In the genomic region with DNA sequence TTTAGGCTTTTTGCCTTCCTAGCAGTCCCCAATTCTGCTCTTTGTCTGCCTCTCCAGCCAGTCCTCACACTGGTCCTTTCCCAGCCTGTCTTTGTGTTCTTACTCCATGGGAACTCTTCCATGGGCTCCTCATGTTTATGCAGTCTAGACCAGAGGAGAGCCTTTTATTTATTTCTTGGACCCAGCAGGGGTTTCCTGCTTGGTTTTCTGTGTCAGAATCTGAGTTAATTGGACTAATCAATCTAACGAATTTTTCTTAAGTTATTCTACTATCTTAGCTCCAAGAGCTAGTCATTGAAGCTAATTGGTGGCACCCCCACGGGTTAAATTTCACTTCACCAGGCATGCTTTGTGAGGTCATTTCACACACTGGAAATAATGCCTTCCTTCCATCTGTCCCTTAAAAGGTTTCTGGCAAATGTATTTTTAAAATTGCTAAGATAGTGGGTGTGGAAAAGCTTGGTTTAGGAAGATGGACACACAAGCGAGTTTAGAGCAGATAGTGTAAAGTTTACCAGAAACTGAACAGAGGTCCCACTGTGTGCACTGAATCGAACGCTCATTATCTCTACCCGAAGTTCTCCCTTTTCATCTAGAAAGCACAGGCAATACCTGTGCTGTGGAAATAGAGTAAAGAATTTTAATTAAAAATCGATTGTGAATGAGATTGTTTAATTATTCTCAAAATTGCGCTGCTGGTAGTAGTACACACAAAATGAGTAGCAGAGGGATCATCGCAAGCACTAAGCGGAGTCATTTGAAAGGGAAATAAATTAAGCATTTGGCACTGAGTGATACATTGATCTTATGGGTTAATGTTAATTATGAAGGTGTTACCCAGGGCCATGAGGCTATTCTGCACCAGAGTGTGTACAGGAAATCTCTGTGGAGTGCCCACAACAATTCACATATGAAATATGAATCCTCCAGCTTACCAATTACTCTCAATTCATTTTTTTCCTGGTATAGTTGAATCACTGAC, we compare ENCODE assay signal across 9 mouse cellular contexts.
DNase-seq lines count a peak whose midpoint lies in the region; ATAC-seq lines count a peak whose summit lies in the region.
"Had no signal": no experiment of that assay in that cellular context is flagged by ENCODE, and none has a peak within 500 bp of the region (broad histone marks: within the 10 kb centered on the region; RNA-seq: fewer than 3 reads in every experiment).

No protein-coding gene starts in this region.

- peak; percentile 29 to 46 for DNase-seq in right cerebral cortex, postnatal 10 days (ENCODE audit: low spot score in 2 of 2)
- no peak for DNase-seq in right cerebral cortex, postnatal 14 days
- DNase-seq in hindbrain, embryonic 10.5 days (ENCODE audit: low spot score): peak; percentile 7
- DNase-seq in midbrain, embryonic 14.5 days: peak; percentile 44
- no peak for DNase-seq in gastrocnemius, postnatal 36 days
- DNase-seq: heart, postnatal 10 days; liver, postnatal 0 days had no signal

- H3K27ac ChIP-seq in hindbrain, embryonic 10.5 days: peak overlapping the region; percentile 74
- H3K27ac ChIP-seq in midbrain, embryonic 14.5 days (replicated peaks; ENCODE audit: low read depth, low read length): 0 out of 2 replicates have a peak overlapping the region, but pooled peaks have one; percentile 37

- no peak overlapping the region for H3K9ac ChIP-seq in midbrain, embryonic 14.5 days (replicated peaks; ENCODE audit: low read length)
- H3K9ac ChIP-seq: liver, postnatal 0 days had no signal

- ATAC-seq in midbrain, embryonic 14.5 days (ENCODE audit: low FRiP score, low TSS enrichment): peak; percentile 62; the same call in 1 of the 2 replicates
- no peak for ATAC-seq in megakaryocyte, adult 5-6 weeks (ENCODE audit: poor library complexity, severe bottlenecking)
- no peak for ATAC-seq in megakaryocyte progenitor cell, adult 5-6 weeks (replicated peaks; ENCODE audit: poor library complexity)
- ATAC-seq: liver, postnatal 0 days had no signal

- no peak overlapping the region for H3K4me3 ChIP-seq in hindbrain, embryonic 10.5 days
- no peak overlapping the region for H3K4me3 ChIP-seq in midbrain, embryonic 14.5 days (replicated peaks; ENCODE audit: low read depth, low read length)

- 71% methylated on average over 10 of the region's 10 CpGs for WGBS in hindbrain, embryonic 10.5 days
- WGBS in midbrain, embryonic 14.5 days: 65% methylated on average over 10 of the region's 10 CpGs

- no peaks in the 10 kb centered on the region for H3K27me3 ChIP-seq in hindbrain, embryonic 10.5 days (ENCODE audit: insufficient read depth, poor library complexity, severe bottlenecking)
- H3K27me3 ChIP-seq in midbrain, embryonic 14.5 days (ENCODE audit: control insufficient read depth, insufficient read depth, low read length): no peaks in the 10 kb centered on the region

- H3K4me1 ChIP-seq in hindbrain, embryonic 10.5 days (replicated peaks): peaks cover 7% of the 10 kb centered on the region; the same call in 1 of the 2 replicates
- H3K4me1 ChIP-seq in midbrain, embryonic 14.5 days (ENCODE audit: control insufficient read depth, insufficient read depth, low read length): peaks cover 3% of the 10 kb centered on the region; the same call in 1 of the 2 replicates

- H3K4me2 ChIP-seq in midbrain, embryonic 14.5 days (ENCODE audit: low read length): no peak overlapping the region

- no peaks in the 10 kb centered on the region for H3K36me3 ChIP-seq in hindbrain, embryonic 10.5 days
- no peaks in the 10 kb centered on the region for H3K36me3 ChIP-seq in midbrain, embryonic 14.5 days (ENCODE audit: control insufficient read depth, insufficient read depth, low read length)

- no peaks in the 10 kb centered on the region for H3K9me3 ChIP-seq in hindbrain, embryonic 10.5 days
- no peaks in the 10 kb centered on the region for H3K9me3 ChIP-seq in midbrain, embryonic 14.5 days (ENCODE audit: control insufficient read depth, low read length)

- intact Hi-C loops in gastrocnemius, postnatal 36 days (cut with DNase I): no loop called here

Comparison
In these comparisons a context has a peak if more than half of its experiments do, and no peak if none do; other contexts are left out.
1. DNase-seq: peak in right cerebral cortex, postnatal 10 days (2 of 2), hindbrain, embryonic 10.5 days (single experiment) and midbrain, embryonic 14.5 days (single experiment); none in right cerebral cortex, postnatal 14 days (single experiment) and gastrocnemius, postnatal 36 days (0 of 2).